Mouse (Mus musculus) CD4-positive, CD25-positive, alpha-beta regulatory T cell, adult 4 months (primary cell): Measurements from ENCODE around the gene Chga. TPM values are rescaled to one million over a fixed set of nuclear protein-coding genes. Genes with fewer than 3 reads are reported as not detected.

Source experiments
- ATAC-seq: one replicate; pipeline ENCODE4 v1.8.0; 2017
- polyA plus RNA-seq, 2 experiments: library from polyadenylated mRNA; unstranded; fragments of 100-300 nt; shearing (Covaris generic); gene quantifications; one replicate each; pipeline ENCODE4 v1.2.1; 2017

The Chga gene
- not detected for polyA plus RNA-seq

GRCm38 (mm10) chr12:102554721-102555516 is at the start of gene Chga:
TSS of gene Chga (plus strand) at chr12:102554969.
- no peak for ATAC-seq

- ATAC-seq, result no peak
Observed at GRCm38 (mm10) chr12:102505131-102505713, 49.5 kb upstream of the Chga start.

GRCm38 (mm10) chr12:102505949-102506348 is 48.8 kb upstream of the Chga start:
- ATAC-seq, result no peak

- no peak for ATAC-seq
Observed at GRCm38 (mm10) chr12:102511363-102511762, 43.4 kb upstream of the Chga start.

GRCm38 (mm10) chr12:102514151-102514550 is 40.6 kb upstream of the Chga start:
- ATAC-seq, result no peak

- no peak for ATAC-seq
Observed at GRCm38 (mm10) chr12:102514751-102515150, 40.0 kb upstream of the Chga start.

- ATAC-seq, result no peak
Observed at GRCm38 (mm10) chr12:102516151-102516550, 38.6 kb upstream of the Chga start.

- ATAC-seq, result no peak
Observed at GRCm38 (mm10) chr12:102517647-102518046, 37.1 kb upstream of the Chga start.

- ATAC-seq, result no peak
Observed at GRCm38 (mm10) chr12:102519929-102520720, 34.6 kb upstream of the Chga start.

- no peak for ATAC-seq
Observed at GRCm38 (mm10) chr12:102521777-102522319, 32.9 kb upstream of the Chga start.

GRCm38 (mm10) chr12:102524216-102524615 is 30.6 kb upstream of the Chga start:
- ATAC-seq, result no peak

- no peak for ATAC-seq
Observed at GRCm38 (mm10) chr12:102524760-102525159, 30.0 kb upstream of the Chga start.

- ATAC-seq, result no peak
Observed at GRCm38 (mm10) chr12:102527989-102528388, 26.8 kb upstream of the Chga start.

- no peak for ATAC-seq
Observed at GRCm38 (mm10) chr12:102535796-102536195, 19.0 kb upstream of the Chga start.

- no peak for ATAC-seq
Observed at GRCm38 (mm10) chr12:102540278-102540677, 14.5 kb upstream of the Chga start.

- no peak for ATAC-seq
Observed at GRCm38 (mm10) chr12:102541168-102541567, 13.6 kb upstream of the Chga start.

- ATAC-seq, result no peak
Observed at GRCm38 (mm10) chr12:102545122-102545521, 9.6 kb upstream of the Chga start.

- ATAC-seq, result no peak
Observed at GRCm38 (mm10) chr12:102550529-102550928, 4.2 kb upstream of the Chga start.

GRCm38 (mm10) chr12:102551186-102551585 is 3.6 kb upstream of the Chga start:
- ATAC-seq, result no peak

- no peak for ATAC-seq
Observed at GRCm38 (mm10) chr12:102552001-102552400, 2.8 kb upstream of the Chga start.

- no peak for ATAC-seq
Observed at GRCm38 (mm10) chr12:102553705-102554275, 979 bp upstream of the Chga start.

- ATAC-seq, result no peak
Observed at GRCm38 (mm10) chr12:102555850-102556249, 1.1 kb downstream of the Chga start.

- ATAC-seq, result no peak
Observed at GRCm38 (mm10) chr12:102557372-102557771, 2.6 kb downstream of the Chga start.
